Mouse (Mus musculus) ES-Bruce4 (cell line): ENCODE data around the gene Trim65.

Experiments used
- CTCF ChIP-seq: IDR thresholded peaks from one replicate; pipeline ENCODE4 v1.8.1; 2011; ENCODE audit warnings: low read depth, low read length
- POLR2A ChIP-seq: IDR thresholded peaks from one replicate; pipeline ENCODE4 v1.8.1; 2011; ENCODE audit warnings: low read length; ENCODE audit not compliant: insufficient read depth

DNA sequence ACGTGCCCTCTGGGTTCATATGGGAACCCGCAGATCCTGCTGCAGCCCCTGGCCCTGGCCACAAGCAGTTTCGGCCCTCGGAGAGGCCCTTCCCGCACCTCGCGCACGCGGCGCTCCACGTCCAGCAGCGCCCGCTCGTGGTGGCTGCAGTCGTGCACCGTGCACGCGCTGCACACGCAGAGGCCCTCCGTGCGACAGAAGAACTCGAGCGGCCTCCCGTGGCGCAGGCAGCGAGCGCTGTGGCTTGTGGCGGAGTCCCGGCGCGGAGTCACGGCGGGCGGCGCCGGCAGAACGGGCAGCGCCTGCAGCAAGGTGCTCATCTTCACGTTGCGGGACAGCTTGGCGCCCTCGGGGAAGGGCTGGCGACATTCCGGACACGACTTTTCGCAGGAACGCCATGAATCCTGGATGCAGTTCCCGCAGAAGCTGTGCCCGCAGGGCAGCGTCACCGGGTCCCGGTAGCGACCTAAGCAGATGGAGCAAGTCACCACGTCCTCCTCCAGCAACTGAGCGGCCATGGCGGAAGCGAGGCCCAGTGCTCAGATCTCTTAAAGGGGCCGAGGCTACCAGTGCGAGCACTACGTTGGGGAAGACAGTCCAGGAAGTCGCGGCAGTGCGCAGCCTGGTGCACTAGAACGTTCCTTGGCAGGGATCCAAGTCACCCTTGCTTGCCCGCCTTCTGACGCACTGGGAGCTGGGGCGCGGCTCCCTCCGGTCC is at the start of gene Trim65:
- TF ChIP-seq CTCF (peak; percentile 65), POLR2A (no peak)
